Mouse (Mus musculus) ES-Bruce4 (cell line): Measurements from ENCODE around the gene Fads2.

Experiments
- CTCF ChIP-seq: IDR thresholded peaks from one replicate; pipeline ENCODE4 v1.8.1; 2011; ENCODE audit warnings: low read depth, low read length
- EP300 ChIP-seq: IDR thresholded peaks from 2 replicates; pipeline ENCODE4 v1.6.1; 2011; ENCODE audit warnings: low read depth, low read length; ENCODE audit not compliant: insufficient read depth
- POLR2A ChIP-seq: IDR thresholded peaks from one replicate; pipeline ENCODE4 v1.8.1; 2011; ENCODE audit warnings: low read length; ENCODE audit not compliant: insufficient read depth

GRCm38 (mm10) chr19:10085454-10085853, 16.1 kb downstream of the Fads2 start:
- no peak for TF ChIP-seq CTCF
- TF ChIP-seq EP300 = no peak
- no peak for TF ChIP-seq POLR2A
